Mouse (Mus musculus) layer of hippocampus, postnatal 36 days (tissue): ENCODE results near the gene Ralgapa1. TPM values are rescaled to one million over a fixed set of nuclear protein-coding genes. Genes with fewer than 3 reads are reported as not detected.
A peak's percentile ranks its signal among the peaks of the same experiment; 100 is the strongest.
"Not testable (repeated sequence)": the region's sequence is repeated elsewhere in the genome, so short reads cannot be mapped to it uniquely, and the experiment has no call there.

ENCODE experiments used
- DNase-seq, 2 experiments: peaks; one replicate each; pipeline ENCODE4 v3.0.0; 2022
- total RNA-seq, 2 experiments: library from RNA; stranded (reverse); gene quantifications; 2 replicates each; pipeline ENCODE4 v1.2.3; 2021

The Ralgapa1 gene
- total RNA-seq, 2 experiments from 2014 or later, result 119 to 131 TPM

DNA sequence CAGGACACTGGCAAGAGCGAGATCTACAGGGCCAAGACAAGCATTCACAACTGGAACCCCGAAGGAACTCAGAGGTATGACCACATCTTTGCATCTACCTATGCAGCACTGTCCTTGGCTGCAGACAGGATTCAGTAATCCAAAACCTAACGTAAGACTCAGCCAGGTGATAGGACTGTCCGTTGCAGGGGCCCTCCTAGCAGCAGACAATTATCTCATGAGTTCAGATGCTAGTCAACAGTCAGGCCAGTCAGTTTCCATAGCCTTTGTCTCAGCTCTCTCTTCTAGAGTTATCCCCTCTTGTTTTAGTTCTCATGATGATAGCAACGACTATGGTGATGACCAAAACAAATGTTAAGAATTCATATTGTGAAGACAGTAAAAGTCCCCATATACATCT, 20.8 kb downstream of the Ralgapa1 start:
- DNase-seq, result no peak

DNA sequence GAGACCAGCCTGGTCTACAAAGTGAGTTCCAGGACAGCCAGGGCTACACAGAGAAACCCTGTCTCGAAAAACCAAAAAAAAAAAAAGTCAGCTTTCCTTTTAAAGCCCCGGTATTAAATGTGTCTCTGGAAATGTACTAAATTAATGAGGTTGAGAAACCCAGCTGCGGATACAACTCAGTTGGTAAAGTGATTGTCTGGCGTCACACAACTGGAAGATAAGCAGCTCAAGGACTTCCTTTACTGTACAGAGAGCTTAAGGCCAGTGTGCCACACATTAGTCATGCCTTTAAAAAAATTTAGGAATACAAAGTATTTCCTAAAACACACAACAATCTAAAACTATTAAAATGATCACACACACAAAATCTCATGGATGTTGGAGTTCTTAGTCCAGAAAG, 22.2 kb downstream of the Ralgapa1 start:
- no peak for DNase-seq

DNA sequence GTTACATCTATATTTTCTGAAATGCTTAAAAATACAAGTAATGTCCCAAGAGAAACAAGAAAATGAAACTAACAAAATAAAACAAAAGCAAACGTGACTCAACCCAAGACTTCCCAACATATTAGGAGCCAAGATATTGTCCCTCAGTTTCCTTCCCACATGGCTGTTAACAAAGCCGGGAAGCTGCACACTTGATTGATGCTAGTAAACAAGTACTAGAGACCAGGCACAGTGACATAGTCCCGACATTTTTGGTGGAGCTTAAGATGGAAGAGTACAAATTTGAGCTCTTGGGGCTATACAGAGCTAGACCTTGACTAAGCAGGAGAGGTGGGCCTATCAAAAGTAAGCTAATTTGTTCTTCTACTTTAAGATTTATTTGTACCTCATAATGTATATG, 23.9 kb downstream of the Ralgapa1 start:
- DNase-seq, result no peak

DNA sequence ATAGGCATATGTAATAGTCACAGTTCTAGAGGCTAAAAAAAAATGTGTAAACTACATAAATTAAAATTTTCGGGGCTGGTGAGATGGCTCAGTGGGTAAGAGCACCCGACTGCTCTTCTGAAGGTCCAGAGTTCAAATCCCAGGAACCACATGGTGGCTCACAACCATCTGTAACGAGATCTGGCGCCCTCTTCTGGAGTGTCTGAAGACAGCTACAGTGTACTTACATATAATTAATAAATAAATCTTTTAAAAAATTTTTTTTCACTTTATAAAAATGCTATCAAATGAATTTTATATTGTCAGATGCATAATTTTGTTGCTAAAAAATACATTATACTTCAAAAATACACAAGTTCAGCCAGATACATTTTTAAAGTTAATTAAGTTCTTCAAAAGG, 26.5 kb downstream of the Ralgapa1 start:
- DNase-seq, result not testable (repeated sequence)

DNA sequence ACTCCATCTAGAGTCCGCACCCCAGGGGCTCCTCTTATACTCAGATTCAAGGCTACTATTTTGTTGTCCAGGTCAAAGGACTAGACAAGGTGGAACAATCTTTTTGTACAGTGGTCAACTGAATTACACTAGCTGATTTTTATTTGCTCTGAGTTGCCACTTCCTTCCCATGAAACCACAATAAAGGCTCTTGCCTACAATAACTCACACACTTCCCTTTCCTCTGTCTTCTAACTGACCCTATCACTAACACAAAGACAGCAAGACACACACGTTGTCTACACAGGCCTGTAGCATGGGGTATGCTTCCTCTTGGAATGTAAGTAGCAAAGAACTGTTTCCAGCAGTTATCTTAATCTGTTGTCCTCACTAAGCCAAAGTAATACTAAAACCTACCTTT, 35.7 kb downstream of the Ralgapa1 start:
- DNase-seq, result no peak

DNA sequence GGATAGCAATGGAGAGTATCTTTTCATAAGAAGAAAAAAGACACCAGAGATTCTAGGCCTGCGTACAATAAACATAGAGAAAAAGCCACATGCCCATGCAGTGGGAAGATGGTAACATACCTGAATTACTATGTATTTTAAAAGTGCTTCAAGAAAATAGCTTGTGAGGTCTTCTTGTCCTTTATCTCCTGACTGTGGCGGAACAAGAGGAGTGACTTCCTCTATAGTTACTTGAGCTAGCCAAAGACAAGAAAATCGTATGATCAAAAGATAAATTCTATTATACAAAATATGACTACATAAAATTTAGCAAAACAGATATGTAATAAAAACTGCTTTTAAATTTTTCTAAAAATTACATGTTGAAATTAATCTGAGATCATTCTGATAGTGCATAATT, 38.3 kb downstream of the Ralgapa1 start:
- DNase-seq, result no peak

DNA sequence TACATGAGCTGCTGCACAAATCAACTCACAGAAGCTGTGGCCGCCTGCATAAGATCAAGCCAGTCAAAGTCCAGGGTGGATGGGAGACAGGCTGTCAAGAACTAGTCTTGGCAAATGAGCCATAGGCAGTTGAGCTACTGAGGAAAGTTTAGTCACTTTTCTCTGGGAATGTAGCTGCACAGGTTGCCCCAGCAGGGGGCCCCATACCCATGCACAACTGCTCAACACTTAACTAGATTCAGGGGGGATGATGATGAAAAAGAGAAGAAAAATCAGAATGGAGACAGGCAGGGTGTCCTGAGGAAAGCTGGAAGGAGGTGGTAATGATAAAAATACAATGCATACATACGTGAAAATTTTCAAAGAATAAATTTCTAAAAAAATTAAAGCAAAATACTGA, 42.7 kb downstream of the Ralgapa1 start:
- DNase-seq, result peak in 1 of 2 experiments; percentile 17

DNA sequence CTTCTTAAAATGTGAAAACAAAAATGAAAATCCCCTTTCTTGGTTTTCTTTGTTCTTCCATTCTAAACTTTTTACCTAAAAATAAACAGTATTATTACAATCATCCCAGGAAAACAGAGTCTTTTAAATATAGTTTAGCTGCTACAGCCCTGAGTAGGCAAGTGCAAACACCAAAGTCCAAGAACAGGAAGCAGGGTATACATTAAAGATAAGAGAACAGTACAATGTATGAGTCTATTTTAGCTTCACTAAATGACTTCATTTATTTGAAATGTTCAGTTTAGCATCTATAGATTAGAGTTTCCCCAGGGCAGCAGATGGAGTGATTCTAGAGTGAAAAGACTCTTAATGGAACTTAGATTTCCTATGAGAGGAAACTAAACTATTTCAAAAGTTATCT, 43.6 kb downstream of the Ralgapa1 start:
- no peak for DNase-seq

DNA sequence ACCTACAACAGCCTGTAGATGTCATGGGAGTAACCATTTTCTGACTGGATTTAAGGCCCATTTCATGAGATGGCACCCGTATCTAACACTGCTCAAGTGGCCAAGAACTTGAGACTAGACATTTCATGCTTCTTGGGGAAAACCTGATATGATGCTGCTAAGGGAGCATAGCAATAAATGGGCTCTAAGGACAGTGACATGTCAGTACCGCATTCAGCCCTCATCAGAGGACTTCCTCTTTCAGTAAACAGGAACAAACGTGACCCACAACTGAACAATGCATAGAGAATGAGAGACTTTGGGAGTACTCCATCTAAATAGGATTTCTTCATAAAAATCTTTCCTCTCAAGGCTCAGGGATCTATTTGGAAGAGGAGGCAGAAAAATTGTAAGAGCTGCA, 46.7 kb downstream of the Ralgapa1 start:
- DNase-seq, result no peak

DNA sequence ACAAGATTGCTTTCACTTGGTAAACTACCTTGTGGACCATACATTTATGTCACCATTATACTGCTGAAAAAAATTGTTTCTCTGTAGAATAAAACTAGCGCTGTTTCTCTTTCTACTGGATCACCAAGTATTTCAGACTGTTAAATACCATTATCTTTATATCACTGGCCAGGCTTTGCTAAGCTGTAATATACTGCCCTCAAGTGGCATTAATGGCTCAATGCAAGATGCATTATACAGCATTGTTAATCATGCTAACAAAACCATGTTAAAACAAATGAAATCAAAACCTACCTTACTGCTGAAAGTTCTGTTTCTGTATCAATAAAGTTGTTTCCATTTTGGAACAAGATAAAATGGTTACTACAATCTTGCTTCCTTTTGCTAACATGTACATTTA, 100.6 kb downstream of the Ralgapa1 start:
- DNase-seq, result no peak

DNA sequence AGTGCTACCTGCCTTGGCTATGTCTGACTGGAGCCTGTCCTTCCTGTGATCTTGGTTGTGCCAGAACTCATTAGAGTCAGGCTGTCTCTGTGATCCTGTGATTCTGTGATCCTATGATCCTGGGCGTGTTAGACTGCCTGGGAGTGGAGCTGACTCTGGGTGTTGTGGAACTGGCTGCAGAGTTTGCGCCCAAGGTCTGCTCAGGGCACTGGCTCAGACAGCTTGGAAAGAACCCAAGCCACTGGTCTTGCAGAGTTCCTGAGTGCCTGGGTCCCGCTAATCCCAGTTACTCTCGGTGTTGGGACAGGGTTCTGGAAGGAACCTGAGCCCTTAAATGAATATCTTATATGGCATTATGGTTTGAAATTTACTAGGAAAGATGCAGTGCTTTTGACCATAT, 115.1 kb downstream of the Ralgapa1 start:
- DNase-seq, result no peak

DNA sequence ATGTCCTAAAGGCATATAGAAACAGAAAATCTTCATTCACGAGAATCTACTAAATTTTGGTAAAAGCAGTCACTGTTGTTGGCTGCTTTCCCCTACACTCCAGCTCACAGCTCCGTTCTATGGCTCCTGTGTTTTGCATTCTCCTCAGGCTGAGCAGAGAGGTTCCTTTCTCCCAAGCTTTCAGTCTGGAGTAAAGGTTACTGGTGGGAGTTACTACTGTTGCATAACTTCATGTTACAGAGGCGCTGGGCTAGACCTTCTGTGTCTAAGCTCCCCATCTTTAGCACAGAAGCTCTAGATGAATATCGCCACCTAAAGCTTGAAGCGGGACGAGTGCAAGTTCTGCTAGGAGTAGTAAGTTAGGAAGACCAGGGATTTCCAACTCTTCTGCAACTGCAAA, 154.3 kb downstream of the Ralgapa1 start:
- DNase-seq, result peak; percentile 5

DNA sequence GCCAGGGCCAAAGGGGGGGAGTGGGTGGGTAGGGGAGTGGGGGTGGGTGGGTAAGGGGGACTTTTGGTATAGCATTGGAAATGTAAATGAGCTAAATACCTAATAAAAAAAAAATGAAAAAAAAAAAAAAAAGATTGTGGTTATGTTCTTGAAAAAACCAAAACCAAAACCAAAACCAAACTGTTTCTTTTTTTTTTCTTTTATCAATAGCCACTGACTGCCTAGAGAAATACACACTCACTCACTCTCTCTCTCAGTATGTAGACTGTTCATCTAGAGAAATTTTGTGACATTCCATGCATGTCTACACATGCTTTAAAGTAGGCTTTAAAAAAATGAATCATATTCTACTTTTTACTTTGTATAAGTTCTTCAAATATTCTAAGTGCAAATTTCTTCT, 157.8 kb downstream of the Ralgapa1 start:
- DNase-seq, result not testable (repeated sequence)

DNA sequence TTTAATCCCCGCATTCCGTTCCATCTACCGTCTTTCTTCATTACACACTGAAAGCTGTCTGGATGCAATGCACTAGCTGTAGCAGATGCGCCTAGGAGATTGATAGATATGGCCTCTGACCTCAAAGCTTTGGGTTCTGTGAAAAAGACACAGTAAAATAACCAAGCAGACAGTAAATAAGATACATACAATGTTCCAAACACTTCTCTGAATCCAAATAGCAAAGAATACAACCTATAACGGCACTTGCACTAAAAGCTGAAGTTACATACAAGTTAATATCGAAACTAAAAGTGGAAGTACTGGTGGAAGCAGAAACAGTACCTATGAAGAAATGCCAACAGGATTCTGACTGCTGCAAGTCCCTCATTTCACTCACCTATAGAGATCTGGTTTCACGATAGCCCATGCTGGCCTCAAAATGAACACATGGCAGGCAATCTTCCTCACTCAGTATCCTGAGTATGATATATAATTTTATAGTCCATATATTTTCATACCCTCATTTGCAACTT, 172.9 kb downstream of the Ralgapa1 start:
- no peak for DNase-seq

DNA sequence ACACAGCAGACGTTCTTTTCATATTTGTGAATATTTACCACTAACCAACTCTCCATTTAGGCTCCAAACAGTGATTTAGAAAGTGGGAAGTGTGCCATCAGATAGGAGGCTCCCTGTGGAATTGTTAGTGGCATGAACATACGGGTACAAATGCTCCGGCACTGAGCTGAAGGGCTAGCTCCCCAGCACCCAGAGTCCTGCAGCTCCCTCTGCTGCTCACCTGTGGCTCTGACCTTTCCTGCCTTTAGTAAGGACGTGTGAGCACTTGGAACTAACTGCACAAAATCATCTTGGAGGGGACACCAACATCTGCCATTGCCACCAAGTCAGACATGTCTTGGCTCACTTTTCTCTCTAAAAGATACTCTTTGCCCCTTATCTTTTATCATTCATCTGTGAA, 194.3 kb downstream of the Ralgapa1 start:
- DNase-seq, result no peak

DNA sequence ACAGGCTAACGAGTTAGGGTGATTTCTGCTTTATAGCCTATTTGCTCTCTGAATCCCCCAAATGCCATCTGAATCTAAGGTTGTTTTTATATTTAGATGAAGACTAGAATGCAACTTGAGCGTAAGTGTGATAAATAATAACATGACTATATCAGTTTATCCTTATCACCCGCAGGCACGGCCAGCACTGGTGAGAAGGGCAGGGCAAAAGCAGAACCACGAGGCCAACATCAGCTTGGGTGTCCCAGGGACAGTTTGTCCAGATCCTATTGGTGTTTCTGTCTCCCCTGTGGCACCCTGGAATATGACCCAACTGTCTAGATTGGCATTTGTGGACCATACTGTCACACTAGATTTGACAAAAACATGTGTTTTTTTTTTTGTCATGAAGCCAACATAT, 197.7 kb downstream of the Ralgapa1 start:
- DNase-seq, result no peak

DNA sequence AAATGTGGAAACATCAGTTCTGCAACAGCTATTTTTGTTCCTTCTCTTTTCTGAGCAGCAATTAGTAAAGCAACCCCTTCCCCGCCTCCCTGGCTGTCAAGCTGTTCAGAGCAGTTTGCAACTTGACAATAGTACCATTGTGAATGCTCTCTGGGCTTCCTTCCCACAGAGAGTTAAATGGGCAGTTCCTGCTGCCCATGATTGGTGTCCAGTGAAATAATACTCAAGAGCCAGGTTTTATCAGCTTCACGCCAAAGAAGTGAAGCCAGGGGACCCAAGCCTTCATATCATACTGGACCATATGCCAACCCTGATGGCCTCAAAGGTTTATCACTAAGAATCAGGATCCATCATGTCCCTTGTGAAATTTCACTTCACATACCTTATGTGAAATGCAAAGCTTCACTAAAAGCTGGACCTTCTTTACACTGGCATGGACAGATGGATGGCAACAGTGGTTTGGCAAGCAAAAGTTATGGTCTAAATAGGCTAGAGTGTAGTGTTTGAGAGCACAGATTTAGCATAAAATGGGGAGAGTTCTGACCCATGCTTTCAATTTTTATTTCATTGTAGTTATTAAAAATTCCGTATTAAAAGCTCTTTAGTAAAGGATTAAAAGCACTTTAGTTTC, 198.2 kb downstream of the Ralgapa1 start:
- DNase-seq, result peak; percentile 11 to 29

DNA sequence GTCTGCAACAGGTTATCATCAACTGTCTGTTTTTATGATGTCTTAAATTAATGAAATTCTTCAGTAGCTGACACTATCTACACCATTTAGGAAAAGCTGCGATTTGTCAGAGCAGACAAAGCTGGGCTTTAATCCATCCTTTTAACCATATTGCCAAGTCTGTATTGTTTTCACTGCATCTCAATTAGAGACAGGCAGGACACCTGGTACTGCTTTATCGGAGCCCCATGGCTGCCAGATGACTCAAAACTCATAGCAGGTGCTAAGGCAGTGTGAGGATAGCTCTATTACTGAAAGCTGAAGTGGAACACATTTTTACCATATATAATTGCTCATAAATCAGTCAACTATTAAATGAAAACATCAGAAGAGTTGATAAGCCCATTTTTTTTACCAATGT, 200.6 kb downstream of the Ralgapa1 start:
- peak in 1 of 2 experiments; percentile 11 for DNase-seq

DNA sequence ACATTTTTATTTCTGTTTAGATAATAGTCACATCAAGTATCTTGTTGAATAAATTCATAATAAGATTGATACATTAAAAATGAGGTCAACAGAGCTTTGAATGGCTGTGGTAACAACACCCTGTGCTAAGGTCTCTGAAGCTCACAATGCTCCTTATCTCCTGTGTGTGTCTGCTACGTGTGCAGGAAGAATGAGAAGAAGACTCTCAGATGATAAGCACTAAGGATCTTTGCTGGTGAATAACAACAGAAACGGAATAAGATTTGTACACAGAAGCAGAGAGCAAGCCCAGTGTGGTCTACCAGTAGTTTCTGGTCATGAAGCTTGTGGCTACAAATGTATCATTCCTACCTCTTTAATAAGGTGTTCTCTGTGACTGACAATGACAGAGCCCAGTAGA, 210.2 kb downstream of the Ralgapa1 start:
- DNase-seq, result no peak

DNA sequence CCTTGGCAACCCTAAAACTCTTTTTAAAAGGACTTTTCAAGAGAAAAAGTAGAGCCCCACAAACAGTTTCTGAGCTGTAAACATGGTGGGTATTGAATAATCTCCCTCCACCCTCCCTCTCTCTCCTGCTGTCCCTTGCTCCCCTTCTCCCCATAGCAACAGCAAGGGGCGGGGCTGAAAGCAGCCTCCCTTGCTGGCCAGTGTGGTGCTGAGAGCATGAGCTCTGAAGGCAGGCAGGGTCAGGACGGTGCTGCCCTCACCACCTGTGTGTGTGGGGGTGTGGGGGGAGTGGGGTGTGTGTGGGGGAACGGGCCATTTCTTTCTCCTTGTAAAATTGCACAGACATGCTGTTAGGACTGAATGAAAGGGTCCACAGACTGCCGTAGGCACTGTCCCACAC, 213.1 kb downstream of the Ralgapa1 start:
- no peak for DNase-seq

DNA sequence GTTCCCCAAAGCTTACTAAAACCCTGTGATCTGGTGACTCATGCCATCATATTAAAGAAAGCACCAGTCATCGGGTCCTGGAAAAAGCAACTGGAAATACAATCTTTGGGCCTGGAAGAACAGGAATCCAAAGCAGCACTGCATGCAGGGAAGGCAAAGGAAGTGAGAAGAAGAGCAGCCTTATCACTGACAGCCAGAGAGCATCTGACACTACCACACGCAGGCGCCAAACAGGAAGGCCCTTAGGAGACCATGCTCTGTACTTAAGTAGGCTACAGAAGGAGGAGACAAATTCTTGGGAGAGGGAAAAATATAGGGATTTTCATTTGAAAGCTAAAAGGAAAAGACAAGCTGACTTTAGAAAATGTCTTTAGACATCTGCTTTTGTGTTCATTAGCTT, 216.6 kb downstream of the Ralgapa1 start:
- DNase-seq, result no peak

DNA sequence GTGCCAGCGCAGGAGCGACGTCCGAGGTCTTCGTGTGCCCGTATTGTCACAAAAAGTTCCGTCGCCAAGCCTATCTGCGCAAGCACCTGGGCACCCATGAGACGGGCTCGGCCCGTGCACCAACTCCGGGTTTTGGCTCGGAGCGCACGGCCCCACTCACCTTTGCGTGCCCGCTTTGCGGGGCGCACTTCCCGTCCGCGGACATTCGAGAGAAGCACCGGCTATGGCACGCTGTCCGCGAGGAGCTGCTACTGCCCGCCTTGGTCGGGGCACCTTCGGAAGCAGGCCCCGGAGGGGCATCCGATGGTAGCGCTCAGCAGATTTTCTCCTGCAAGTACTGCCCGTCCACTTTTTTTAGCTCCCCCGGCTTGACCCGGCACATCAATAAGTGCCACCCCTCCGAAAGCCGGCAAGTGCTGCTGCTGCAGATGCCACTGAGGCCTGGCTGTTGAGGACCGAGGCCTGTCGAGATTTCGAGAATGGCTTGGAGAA, 220.4 kb downstream of the Ralgapa1 start:
- DNase-seq, result peak; percentile 4 to 7

DNA sequence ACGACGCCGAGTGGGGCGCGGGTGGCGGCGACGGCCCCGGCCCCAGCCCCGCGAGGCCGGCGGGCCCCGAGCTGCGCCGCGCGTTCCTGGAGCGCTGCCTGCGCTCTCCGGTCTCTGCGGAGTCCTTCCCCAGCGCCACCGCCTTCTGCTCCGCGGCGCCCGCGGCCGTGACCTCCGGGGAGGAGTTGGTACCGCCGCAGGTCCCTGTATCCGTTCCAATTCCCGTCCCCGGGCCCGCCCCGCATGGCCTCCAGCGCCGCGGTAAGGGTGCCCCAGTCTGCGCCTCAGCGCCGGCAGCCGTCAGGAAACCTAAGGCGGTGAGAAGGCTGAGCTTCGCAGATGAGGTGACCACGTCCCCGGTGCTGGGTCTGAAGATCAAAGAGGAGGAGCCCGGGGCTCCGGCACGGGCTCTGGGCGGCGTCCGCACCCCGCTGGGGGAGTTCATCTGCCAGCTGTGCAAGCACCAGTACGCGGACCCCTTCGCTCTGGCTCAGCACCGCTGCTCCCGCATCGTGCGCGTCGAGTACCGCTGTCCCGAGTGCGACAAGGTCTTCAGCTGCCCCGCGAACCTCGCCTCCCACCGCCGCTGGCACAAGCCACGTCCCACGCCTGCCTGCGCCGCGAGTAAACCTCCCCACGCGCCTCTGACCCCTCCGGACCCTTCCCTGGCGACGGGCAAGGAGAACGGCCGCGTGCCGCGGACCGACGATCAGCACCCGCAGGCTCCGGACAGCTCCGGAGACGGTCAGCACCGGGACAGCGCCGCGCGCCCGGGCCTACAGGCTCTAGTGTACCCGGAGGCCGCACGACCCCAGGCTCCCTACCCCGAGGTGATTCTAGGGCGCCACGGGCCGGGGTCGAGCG, 221.1 kb downstream of the Ralgapa1 start:
- peak; percentile 28 to 33 for DNase-seq
